Mouse (Mus musculus): ENCODE results near the gene Lig3.

DNA sequence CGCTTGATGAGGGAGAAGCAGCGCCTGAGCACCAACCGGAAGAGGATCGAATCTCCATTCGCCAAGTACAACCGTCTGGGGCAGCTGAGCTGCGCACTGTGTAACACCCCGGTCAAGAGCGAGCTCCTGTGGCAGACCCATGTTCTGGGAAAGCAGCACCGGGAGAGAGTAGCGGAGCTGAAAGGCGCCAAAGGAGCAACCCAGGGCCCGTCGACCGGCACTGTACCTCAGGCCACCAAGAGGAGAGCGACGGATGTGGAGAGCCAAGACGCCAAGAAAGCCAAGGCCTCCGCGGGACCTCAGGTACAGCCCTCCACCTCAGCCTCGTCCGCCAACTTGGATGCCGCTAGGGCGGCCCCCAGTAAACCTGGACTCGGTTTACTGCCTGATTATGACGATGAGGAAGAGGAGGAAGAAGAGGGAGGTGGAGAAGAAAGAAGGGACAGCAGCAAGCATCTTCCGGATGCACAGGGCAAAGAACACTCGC lies 16.4 kb upstream of the Lig3 start:
- no peak for TF ChIP-seq USF1 (IDR thresholded peaks at IDR 0.05; ENCODE audit: low read depth)
- no peak for TF ChIP-seq CTCF (IDR thresholded peaks at IDR 0.05; ENCODE audit: control insufficient read depth, insufficient read depth, insufficient read length)
- TF ChIP-seq MAX (IDR thresholded peaks at IDR 0.05), result no peak
- TF ChIP-seq CEBPB (IDR thresholded peaks at IDR 0.05; ENCODE audit: low read depth), result no peak
